Mouse (Mus musculus) embryonic facial prominence, embryonic 15.5 days (tissue): ENCODE data around the gene Emc6. TPM values are rescaled to one million over a fixed set of nuclear protein-coding genes. Genes with fewer than 3 reads are reported as not detected.

Experiments
- polyA plus RNA-seq: library from polyadenylated mRNA; unstranded; fragments of >200 nt; fragmentation: Nextera tagmentation; extraction: Ambion mirVana; gene quantifications from 2 replicates; pipeline ENCODE4 v1.2.1, GENCODE M21; 2015

Gene Emc6
- polyA plus RNA-seq, 1 experiment from 2014 or later, result 91.9 TPM

Other genes starting within 250 kb of the Emc6 start
- gene Atp2a3, start 215.9 kb downstream of the Emc6 start, polyA plus RNA-seq, result 4.0 and 5.0 TPM in 2 replicates
- gene P2rx1, start 177.9 kb downstream of the Emc6 start, polyA plus RNA-seq, result 2.6 and 2.8 TPM in 2 replicates
- gene Camkk1, start 158.0 kb downstream of the Emc6 start, polyA plus RNA-seq, result 11.4 and 12.0 TPM in 2 replicates
- 10.9 and 11.6 TPM in 2 replicates for gene Ncbp3, start 129.3 kb downstream of the Emc6 start, polyA plus RNA-seq
- gene Itgae, start 86.5 kb downstream of the Emc6 start, polyA plus RNA-seq, result 0.28 and 0.40 TPM in 2 replicates
- 10.9 and 11.5 TPM in 2 replicates for gene Haspin, start 38.7 kb downstream of the Emc6 start, polyA plus RNA-seq
- 0.98 and 1.0 TPM in 2 replicates for gene P2rx5, start 16.6 kb downstream of the Emc6 start, polyA plus RNA-seq
- gene Tax1bp3, start within 50 bp of the Emc6 start, polyA plus RNA-seq, result 210 and 221 TPM in 2 replicates
- gene Ctns, start 22.0 kb upstream of the Emc6 start, polyA plus RNA-seq, result 23.0 and 25.5 TPM in 2 replicates
- 2.7 and 2.9 TPM in 2 replicates for gene Shpk, start 22.4 kb upstream of the Emc6 start, polyA plus RNA-seq
- 0.24 and 0.34 TPM in 2 replicates for gene Trpv1, start 57.3 kb upstream of the Emc6 start, polyA plus RNA-seq
- 0.84 and 0.87 TPM in 2 replicates for gene Trpv3, start 90.4 kb upstream of the Emc6 start, polyA plus RNA-seq
- gene Aspa, start 152.6 kb upstream of the Emc6 start, polyA plus RNA-seq, result 2.0 and 2.4 TPM in 2 replicates
- gene Gm49340, start 152.7 kb upstream of the Emc6 start, polyA plus RNA-seq, result not detected in 2 replicates
- not detected in 2 replicates for gene Spata22, start 152.7 kb upstream of the Emc6 start, polyA plus RNA-seq
- not detected in 2 replicates for gene Olfr20, start 173.7 kb upstream of the Emc6 start, polyA plus RNA-seq
- gene Olfr376, start 194.2 kb upstream of the Emc6 start, polyA plus RNA-seq, result 0.13 and 0.17 TPM in 2 replicates
- 0.08 TPM in 1 of 2 replicates, not detected in the other for gene Olfr1, start 222.6 kb upstream of the Emc6 start, polyA plus RNA-seq